In the genomic region with DNA sequence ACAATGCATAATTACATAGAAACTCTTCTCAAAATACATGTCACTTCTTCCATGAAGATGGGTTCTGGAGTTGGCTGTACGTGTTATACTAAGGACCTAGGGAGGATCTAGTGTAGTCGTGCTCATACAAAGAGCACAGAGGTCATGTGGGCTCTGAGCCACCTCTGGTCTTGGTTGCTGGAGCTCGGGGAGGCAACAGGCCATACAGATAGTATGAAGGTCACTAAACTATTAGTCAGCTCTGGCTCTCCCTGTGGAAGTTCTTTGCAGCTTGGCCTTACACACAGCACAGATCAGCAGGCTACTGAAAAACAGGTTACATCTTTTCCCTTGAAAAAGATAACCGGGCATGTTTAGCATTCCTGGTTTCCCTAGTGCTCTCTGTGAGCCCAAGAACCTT, we compare ENCODE assay signal across 12 mouse cellular contexts. TPM values are rescaled to one million over a fixed set of nuclear protein-coding genes. Genes with fewer than 3 reads are reported as not detected.
DNase-seq lines count a peak whose midpoint lies in the region.
"Had no signal": no experiment of that assay in that cellular context is flagged by ENCODE, and none has a peak within 500 bp of the region (broad histone marks: within the 10 kb centered on the region; RNA-seq: fewer than 3 reads in every experiment).

No protein-coding gene starts in this region.

- DNase-seq in heart, adult 11 months: peak; percentile 81
- no peak for DNase-seq in heart, postnatal 25 days (ENCODE audit: low spot score)
- DNase-seq in ovary, postnatal 36 days (ENCODE audit: low spot score): peak; percentile 11
- no peak for DNase-seq in ovary, postnatal 14 days (ENCODE audit: low spot score)
- DNase-seq in adrenal gland, postnatal 14 days: peak; percentile 42
- no peak for DNase-seq in urinary bladder, postnatal 4 days (ENCODE audit: low spot score in 2 of 2)
- no peak for DNase-seq in embryo, embryonic 10 days (ENCODE audit: low spot score)
- DNase-seq: cerebellum, adult 11-12 months; cerebellum, adult 9-10 months; forebrain, postnatal 0 days; gastrocnemius, postnatal 14 days; kidney, adult 18-20 months had no signal

- intact Hi-C loops in heart, postnatal 25 days (cut with DNase I): no loop called here

RNA-seq across cellular contexts. Expression of gene Man1a2, which starts 50.5 kb away (rescaled TPM):
- 10 to 100 TPM; 52.8 to 53.8 TPM for total RNA-seq in heart, postnatal 25 days (2021)
- 89.6 and 90.3 TPM in 2 replicates for total RNA-seq in adrenal gland, postnatal 14 days (2021)

Comparison
In these comparisons a context has a peak if more than half of its experiments do, and no peak if none do; other contexts are left out.
1. DNase-seq: peak in heart, adult 11 months (single experiment), ovary, postnatal 36 days (single experiment) and adrenal gland, postnatal 14 days (single experiment); none in heart, postnatal 25 days (single experiment), ovary, postnatal 14 days (single experiment), urinary bladder, postnatal 4 days (0 of 2) and embryo, embryonic 10 days (single experiment).